Comparison of ENCODE assay signal across 25 mouse cellular contexts in the genomic region with DNA sequence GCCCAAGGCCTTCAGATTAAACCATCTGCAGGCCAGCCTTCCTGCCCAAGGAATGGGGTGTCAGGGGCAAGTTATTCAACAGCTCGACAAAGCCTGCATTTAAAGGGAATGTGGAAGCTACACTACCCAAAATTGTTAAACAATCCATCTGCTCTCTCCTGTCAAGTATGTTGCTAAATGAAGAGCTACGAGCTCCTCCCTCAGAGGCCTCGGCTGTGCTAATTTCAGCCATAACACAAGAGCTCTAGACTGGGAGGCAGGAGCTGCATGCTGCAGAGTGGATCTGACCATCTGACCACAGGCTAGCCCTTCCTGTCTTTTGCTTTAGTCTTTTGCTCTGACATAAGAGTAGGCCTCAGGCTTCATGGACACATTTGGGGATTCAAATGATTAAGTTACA. TPM values are rescaled to one million over a fixed set of nuclear protein-coding genes. Genes with fewer than 3 reads are reported as not detected.
A peak's percentile ranks its signal among the peaks of the same experiment; 100 is the strongest.
DNase-seq lines count a peak whose midpoint lies in the region; ATAC-seq lines count a peak whose summit lies in the region.
"Had no signal": no experiment of that assay in that cellular context is flagged by ENCODE, and none has a peak within 500 bp of the region (broad histone marks: within the 10 kb centered on the region; RNA-seq: fewer than 3 reads in every experiment).

No protein-coding gene starts in this region.

- H3K4me3 ChIP-seq in heart, embryonic 10.5 days = no peak overlapping the region
- no peak overlapping the region for H3K4me3 ChIP-seq in intestine, embryonic 16.5 days (ENCODE audit: low read length)
- H3K4me3 ChIP-seq in intestine, embryonic 15.5 days (replicated peaks) = no peak overlapping the region
- no peak overlapping the region for H3K4me3 ChIP-seq in hindbrain, embryonic 14.5 days (replicated peaks; ENCODE audit: low read length)
- H3K4me3 ChIP-seq: embryonic facial prominence, embryonic 13.5 days; limb, embryonic 15.5 days; midbrain, embryonic 12.5 days had no signal

- WGBS in heart, embryonic 10.5 days = 48% methylated on average over 3 of the region's 3 CpGs
- WGBS in intestine, embryonic 16.5 days = 56% methylated on average over 3 of the region's 3 CpGs
- WGBS in intestine, embryonic 15.5 days = 55% methylated on average over 3 of the region's 3 CpGs
- 75% methylated on average over 3 of the region's 3 CpGs for WGBS in hindbrain, embryonic 14.5 days

- no peak overlapping the region for H3K9ac ChIP-seq in intestine, embryonic 16.5 days (ENCODE audit: low read depth, low read length)
- no peak overlapping the region for H3K9ac ChIP-seq in intestine, embryonic 15.5 days
- H3K9ac ChIP-seq in hindbrain, embryonic 14.5 days = no peak overlapping the region
- H3K9ac ChIP-seq: embryonic facial prominence, embryonic 13.5 days; limb, embryonic 15.5 days; midbrain, embryonic 12.5 days had no signal

- no peaks in the 10 kb centered on the region for H3K9me3 ChIP-seq in heart, embryonic 10.5 days
- no peaks in the 10 kb centered on the region for H3K9me3 ChIP-seq in intestine, embryonic 16.5 days (ENCODE audit: control insufficient read depth, low read length)
- H3K9me3 ChIP-seq in intestine, embryonic 15.5 days = no peaks in the 10 kb centered on the region
- no peaks in the 10 kb centered on the region for H3K9me3 ChIP-seq in hindbrain, embryonic 14.5 days (ENCODE audit: control insufficient read depth, low read length)
- H3K9me3 ChIP-seq: embryonic facial prominence, embryonic 13.5 days; G1E; limb, embryonic 15.5 days; midbrain, embryonic 12.5 days had no signal

- peaks cover 31% of the 10 kb centered on the region for H3K4me1 ChIP-seq in heart, embryonic 10.5 days
- H3K4me1 ChIP-seq in intestine, embryonic 16.5 days (ENCODE audit: control insufficient read depth, insufficient read depth, low read length) = peaks cover 4% of the 10 kb centered on the region; the same call in 1 of the 2 replicates
- peaks cover 5% of the 10 kb centered on the region; the same call in 1 of the 2 replicates for H3K4me1 ChIP-seq in intestine, embryonic 15.5 days (replicated peaks)
- H3K4me1 ChIP-seq in hindbrain, embryonic 14.5 days (replicated peaks; ENCODE audit: control insufficient read depth, insufficient read depth, low read length) = peaks cover 9% of the 10 kb centered on the region

- H3K36me3 ChIP-seq in heart, embryonic 10.5 days = peaks cover 23% of the 10 kb centered on the region
- peaks cover 7% of the 10 kb centered on the region for H3K36me3 ChIP-seq in intestine, embryonic 16.5 days (ENCODE audit: control insufficient read depth, insufficient read depth, low read length)
- peaks cover 10% of the 10 kb centered on the region for H3K36me3 ChIP-seq in intestine, embryonic 15.5 days
- H3K36me3 ChIP-seq in hindbrain, embryonic 14.5 days (replicated peaks; ENCODE audit: control insufficient read depth, insufficient read depth) = peaks cover 27% of the 10 kb centered on the region

- no peak for DNase-seq in heart, embryonic 10.5 days (ENCODE audit: low spot score)
- DNase-seq in heart, adult 8-10 months (ENCODE audit: low spot score) = no peak
- peak; percentile 28 for DNase-seq in right cerebral cortex, postnatal 14 days
- DNase-seq in right cerebral cortex, postnatal 4 days = no peak
- DNase-seq in hindbrain, embryonic 14.5 days (ENCODE audit: low spot score) = no peak
- DNase-seq: cerebellum, adult 9-11 months; gastrocnemius, postnatal 25 days; spleen, adult 18-20 months; thymus, postnatal 36 days had no signal

- no peak for ATAC-seq in intestine, embryonic 16.5 days
- ATAC-seq in intestine, embryonic 15.5 days = no peak
- ATAC-seq in hindbrain, embryonic 14.5 days (ENCODE audit: low FRiP score) = no peak
- ATAC-seq: activated CD4-positive, CD25-positive, alpha-beta regulatory T cell, adult 4 months; forebrain, embryonic 14.5 days; hindbrain, postnatal 0 days had no signal

- H3K4me2 ChIP-seq in intestine, embryonic 16.5 days (ENCODE audit: low read depth, low read length) = no peak overlapping the region
- H3K4me2 ChIP-seq in intestine, embryonic 15.5 days (replicated peaks) = no peak overlapping the region
- no peak overlapping the region for H3K4me2 ChIP-seq in hindbrain, embryonic 14.5 days (replicated peaks)
- H3K4me2 ChIP-seq: embryonic facial prominence, embryonic 13.5 days; limb, embryonic 15.5 days; midbrain, embryonic 12.5 days had no signal

- H3K27ac ChIP-seq in heart, embryonic 10.5 days = 0 out of 2 replicates have a peak overlapping the region, but pooled peaks have one; percentile 42
- peak overlapping the region; percentile 47 for H3K27ac ChIP-seq in intestine, embryonic 16.5 days (ENCODE audit: low read length)
- no peak overlapping the region for H3K27ac ChIP-seq in intestine, embryonic 15.5 days
- H3K27ac ChIP-seq in hindbrain, embryonic 14.5 days = no peak overlapping the region
- H3K27ac ChIP-seq: embryonic facial prominence, embryonic 13.5 days; hindbrain, postnatal 0 days; limb, embryonic 15.5 days; midbrain, embryonic 12.5 days had no signal

- no peaks in the 10 kb centered on the region for H3K27me3 ChIP-seq in heart, embryonic 10.5 days (ENCODE audit: insufficient read depth, poor library complexity, severe bottlenecking)
- H3K27me3 ChIP-seq in intestine, embryonic 16.5 days (replicated peaks; ENCODE audit: control insufficient read depth, insufficient read depth, low read length) = no peaks in the 10 kb centered on the region
- H3K27me3 ChIP-seq in intestine, embryonic 15.5 days (replicated peaks) = no peaks in the 10 kb centered on the region
- no peaks in the 10 kb centered on the region for H3K27me3 ChIP-seq in hindbrain, embryonic 14.5 days (ENCODE audit: control insufficient read depth, insufficient read depth, low read length)
- H3K27me3 ChIP-seq: embryonic facial prominence, embryonic 13.5 days; limb, embryonic 15.5 days; midbrain, embryonic 12.5 days had no signal

RNA-seq across cellular contexts. Expression of a gene that starts 2.3 kb away (rescaled TPM):
- polyA plus RNA-seq in heart, embryonic 10.5 days (2016; fragmentation: Nextera tagmentation; extraction: Ambion mirVana) = 0.45 TPM in 1 of 2 replicates, not detected in the other
- total RNA-seq in heart, adult 8-10 months (2022) = not detected
- 17.8 and 52.6 TPM in 2 replicates for polyA plus RNA-seq in intestine, embryonic 16.5 days (2015; fragmentation: Nextera tagmentation; extraction: Ambion mirVana)
- polyA plus RNA-seq in intestine, embryonic 15.5 days (2015; fragmentation: Nextera tagmentation; extraction: Ambion mirVana) = 7.3 and 12.9 TPM in 2 replicates
- polyA plus RNA-seq in hindbrain, embryonic 14.5 days (2014; fragmentation: Nextera tagmentation; extraction: Ambion mirVana) = not detected in 2 replicates
- total RNA-seq: G1E; gastrocnemius, postnatal 25 days; hematopoietic stem cell, adult 5-6 weeks; hindbrain, postnatal 0 days; left cerebral cortex, postnatal 10 days; monocyte, adult 5-6 weeks had no signal
- polyA plus RNA-seq: activated CD4-positive, CD25-positive, alpha-beta regulatory T cell, adult 4 months; brain, embryonic 14.5 days; embryonic facial prominence, embryonic 13.5 days; forebrain, embryonic 14.5 days; G1E; hindbrain, postnatal 0 days; kidney, adult 2 months; limb, embryonic 15.5 days; lung, embryonic 16.5 days; midbrain, embryonic 12.5 days; neural tube, embryonic 11.5 days had no signal

RNA-seq across cellular contexts. Expression of a gene that starts 5.4 kb away (rescaled TPM):
- 854 and 1,100 TPM in 2 replicates for polyA plus RNA-seq in heart, embryonic 10.5 days (2016; fragmentation: Nextera tagmentation; extraction: Ambion mirVana)
- total RNA-seq in heart, adult 8-10 months (2022) = 1,000 to 10,000 TPM; 2,591 to 2,839 (median 2,740) TPM
- 1,029 and 1,034 TPM in 2 replicates for polyA plus RNA-seq in intestine, embryonic 16.5 days (2015; fragmentation: Nextera tagmentation; extraction: Ambion mirVana)
- 791 and 876 TPM in 2 replicates for polyA plus RNA-seq in intestine, embryonic 15.5 days (2015; fragmentation: Nextera tagmentation; extraction: Ambion mirVana)
- 751 and 866 TPM in 2 replicates for polyA plus RNA-seq in hindbrain, embryonic 14.5 days (2014; fragmentation: Nextera tagmentation; extraction: Ambion mirVana)

RNA-seq across cellular contexts. Expression of a gene that starts 5.6 kb away (rescaled TPM):
- 0.74 and 1.5 TPM in 2 replicates for polyA plus RNA-seq in heart, embryonic 10.5 days (2016; fragmentation: Nextera tagmentation; extraction: Ambion mirVana)
- total RNA-seq in heart, adult 8-10 months (2022) = under 1 TPM; 0.14 to 0.44 (median 0.29) TPM
- polyA plus RNA-seq in intestine, embryonic 16.5 days (2015; fragmentation: Nextera tagmentation; extraction: Ambion mirVana) = 0.99 and 1.4 TPM in 2 replicates
- polyA plus RNA-seq in intestine, embryonic 15.5 days (2015; fragmentation: Nextera tagmentation; extraction: Ambion mirVana) = 1.3 and 1.6 TPM in 2 replicates
- polyA plus RNA-seq in hindbrain, embryonic 14.5 days (2014; fragmentation: Nextera tagmentation; extraction: Ambion mirVana) = 3.1 and 3.2 TPM in 2 replicates
- total RNA-seq: hematopoietic stem cell, adult 5-6 weeks; monocyte, adult 5-6 weeks had no signal

RNA-seq across cellular contexts. Expression of a gene that starts 31.7 kb away (rescaled TPM):
- polyA plus RNA-seq in heart, embryonic 10.5 days (2016; fragmentation: Nextera tagmentation; extraction: Ambion mirVana) = 0.10 and 0.16 TPM in 2 replicates
- not detected for total RNA-seq in heart, adult 8-10 months (2022)
- 0.06 and 0.07 TPM in 2 replicates for polyA plus RNA-seq in intestine, embryonic 16.5 days (2015; fragmentation: Nextera tagmentation; extraction: Ambion mirVana)
- 0.10 TPM in 1 of 2 replicates, not detected in the other for polyA plus RNA-seq in intestine, embryonic 15.5 days (2015; fragmentation: Nextera tagmentation; extraction: Ambion mirVana)
- polyA plus RNA-seq in hindbrain, embryonic 14.5 days (2014; fragmentation: Nextera tagmentation; extraction: Ambion mirVana) = 0.11 TPM in 1 of 2 replicates, not detected in the other
- total RNA-seq: G1E; gastrocnemius, postnatal 25 days; hematopoietic stem cell, adult 5-6 weeks; hindbrain, postnatal 0 days; left cerebral cortex, postnatal 10 days; monocyte, adult 5-6 weeks had no signal
- polyA plus RNA-seq: brain, embryonic 14.5 days; forebrain, embryonic 14.5 days; G1E; hindbrain, postnatal 0 days; midbrain, embryonic 12.5 days; neural tube, embryonic 11.5 days had no signal

RNA-seq across cellular contexts. Expression of a gene that starts 31.8 kb away (rescaled TPM):
- 2.3 and 2.5 TPM in 2 replicates for polyA plus RNA-seq in heart, embryonic 10.5 days (2016; fragmentation: Nextera tagmentation; extraction: Ambion mirVana)
- under 1 TPM; 0.57 to 0.82 (median 0.73) TPM for total RNA-seq in heart, adult 8-10 months (2022)
- 1.3 and 1.4 TPM in 2 replicates for polyA plus RNA-seq in intestine, embryonic 16.5 days (2015; fragmentation: Nextera tagmentation; extraction: Ambion mirVana)
- polyA plus RNA-seq in intestine, embryonic 15.5 days (2015; fragmentation: Nextera tagmentation; extraction: Ambion mirVana) = 1.3 and 1.5 TPM in 2 replicates
- polyA plus RNA-seq in hindbrain, embryonic 14.5 days (2014; fragmentation: Nextera tagmentation; extraction: Ambion mirVana) = 2.5 and 3.5 TPM in 2 replicates
- total RNA-seq: hematopoietic stem cell, adult 5-6 weeks; monocyte, adult 5-6 weeks had no signal
- polyA plus RNA-seq: G1E had no signal

Comparison
In these comparisons a context has a peak if more than half of its experiments do, and no peak if none do; other contexts are left out.
1. H3K27ac ChIP-seq: peak in heart, embryonic 10.5 days (single experiment) and intestine, embryonic 16.5 days (single experiment); none in intestine, embryonic 15.5 days (single experiment) and hindbrain, embryonic 14.5 days (single experiment).